Mouse (Mus musculus): ENCODE data around the gene Hnrnpul1.

GRCm38 (mm10) chr7:25674719-25675300, 79.7 kb downstream of the Hnrnpul1 start, which contains the start of gene Tmem91:
- TF ChIP-seq CTCF (IDR thresholded peaks at IDR 0.05; ENCODE audit: control insufficient read depth, insufficient read depth, low read length) (no peak), POLR2A (IDR thresholded peaks at IDR 0.05; ENCODE audit: borderline replicate concordance, control insufficient read depth, low read depth, low read length) (no peak)
